Mouse (Mus musculus): ENCODE results near the gene Arfrp1.

- TF ChIP-seq MAFK (IDR thresholded peaks at IDR 0.05; ENCODE audit: insufficient read depth, low read depth, low read length) (no peak), ZNF384 (IDR thresholded peaks at IDR 0.05; ENCODE audit: low read depth, low read length) (no peak), HCFC1 (IDR thresholded peaks at IDR 0.05; ENCODE audit: borderline replicate concordance, insufficient read depth, low read length) (no peak)
Observed at GRCm38 (mm10) chr2:181391541-181391940, 26.3 kb upstream of the Arfrp1 start.
